Mouse (Mus musculus): Measurements from ENCODE around the gene Dnah2.

- no peak for TF ChIP-seq GATA1 (IDR thresholded peaks at IDR 0.05; ENCODE audit: low read length)
- TF ChIP-seq TAL1 (IDR thresholded peaks at IDR 0.05; ENCODE audit: low read length), result no peak
Measured at GRCm38 (mm10) chr11:69395634-69396373, 153.1 kb downstream of the Dnah2 start.
